Mouse (Mus musculus): ENCODE measurements at regions not wholly inside any gene's neighbourhood (a gene's known extent, or its start where the extent isn't known, plus 50 kb on each side); places are given as distances from the start of the nearest gene placed in this dataset.
A peak's percentile ranks its signal among the peaks of the same experiment; 100 is the strongest.

DNA sequence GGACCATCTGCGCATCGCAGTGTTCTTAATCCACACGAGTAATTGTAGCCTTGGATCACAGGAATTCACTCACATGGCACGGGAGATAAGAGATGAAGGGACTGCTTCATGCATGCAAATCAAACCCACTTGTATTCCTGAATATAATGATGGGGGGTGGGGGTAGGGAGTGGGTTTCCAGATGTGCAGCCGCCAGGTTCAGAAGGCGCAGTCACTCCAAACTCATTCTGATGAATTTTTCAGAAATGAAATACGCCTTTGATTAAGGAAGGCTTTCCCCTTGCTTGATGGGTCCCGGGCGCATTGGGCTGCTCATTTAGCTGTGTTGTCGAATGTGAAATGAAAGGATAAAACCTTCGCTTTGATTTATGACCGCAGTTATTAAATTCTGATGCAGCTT is 170.7 kb downstream of the Ackr3 start:
- Histone ChIP-seq H3K9me3 (replicated peaks; ENCODE audit: control insufficient read depth, low read length, poor library complexity, severe bottlenecking) (no peaks in the 10 kb centered on the region), H3K27ac (ENCODE audit: low read length) (no peak overlapping the region), H3K4me3 (ENCODE audit: low read depth, low read length) (no peak overlapping the region), H3K9ac (ENCODE audit: low read depth, low read length) (no peak overlapping the region), H3K27me3 (ENCODE audit: control insufficient read depth, insufficient read depth, low read depth, low read length) (no peaks in the 10 kb centered on the region), H3K4me2 (ENCODE audit: low read length) (no peak overlapping the region), H3K4me1 (ENCODE audit: control insufficient read depth, insufficient read depth, low read length) (no peaks in the 10 kb centered on the region), H3K36me3 (ENCODE audit: control insufficient read depth, insufficient read depth, low read length) (no peaks in the 10 kb centered on the region)
- 61% methylated on average over 12 of the region's 12 CpGs for WGBS
- 0 out of 2 replicates have a peak, but pooled peaks have one; percentile 42 for ATAC-seq

GRCm38 (mm10) chr1:90380034-90380705 is 176.4 kb downstream of the Ackr3 start:
- H3K9me3 ChIP-seq (replicated peaks; ENCODE audit: control insufficient read depth, low read length, poor library complexity, severe bottlenecking): no peaks in the 10 kb centered on the region
- WGBS: 87% methylated on average over 9 of the region's 9 CpGs
- H3K27ac ChIP-seq (ENCODE audit: low read length): no peak overlapping the region
- no peak overlapping the region for H3K9ac ChIP-seq (ENCODE audit: low read depth, low read length)
- no peaks in the 10 kb centered on the region for H3K36me3 ChIP-seq (ENCODE audit: control insufficient read depth, insufficient read depth, low read length)
- no peak for ATAC-seq
- no peak overlapping the region for H3K4me2 ChIP-seq (ENCODE audit: low read length)
- no peaks in the 10 kb centered on the region for H3K4me1 ChIP-seq (ENCODE audit: control insufficient read depth, insufficient read depth, low read length)
- H3K4me3 ChIP-seq (ENCODE audit: low read depth, low read length): no peak overlapping the region
- no peaks in the 10 kb centered on the region for H3K27me3 ChIP-seq (ENCODE audit: control insufficient read depth, insufficient read depth, low read depth, low read length)

GRCm38 (mm10) chr1:90382941-90383470 is 179.2 kb downstream of the Ackr3 start:
- H3K4me1 ChIP-seq (ENCODE audit: control insufficient read depth, insufficient read depth, low read length): no peaks in the 10 kb centered on the region
- no peaks in the 10 kb centered on the region for H3K27me3 ChIP-seq (ENCODE audit: control insufficient read depth, insufficient read depth, low read depth, low read length)
- WGBS: 81% methylated on average over 11 of the region's 11 CpGs
- no peak overlapping the region for H3K9ac ChIP-seq (ENCODE audit: low read depth, low read length)
- no peak overlapping the region for H3K27ac ChIP-seq (ENCODE audit: low read length)
- H3K4me2 ChIP-seq (ENCODE audit: low read length): no peak overlapping the region
- ATAC-seq: no peak
- H3K36me3 ChIP-seq (ENCODE audit: control insufficient read depth, insufficient read depth, low read length): no peaks in the 10 kb centered on the region
- H3K4me3 ChIP-seq (ENCODE audit: low read depth, low read length): no peak overlapping the region
- no peaks in the 10 kb centered on the region for H3K9me3 ChIP-seq (replicated peaks; ENCODE audit: control insufficient read depth, low read length, poor library complexity, severe bottlenecking)

- Histone ChIP-seq H3K9me3 (replicated peaks; ENCODE audit: control insufficient read depth, low read length, poor library complexity, severe bottlenecking) (no peaks in the 10 kb centered on the region), H3K27ac (ENCODE audit: low read length) (no peak overlapping the region), H3K4me2 (ENCODE audit: low read length) (no peak overlapping the region), H3K9ac (ENCODE audit: low read depth, low read length) (no peak overlapping the region), H3K4me1 (ENCODE audit: control insufficient read depth, insufficient read depth, low read length) (no peaks in the 10 kb centered on the region), H3K27me3 (ENCODE audit: control insufficient read depth, insufficient read depth, low read depth, low read length) (no peaks in the 10 kb centered on the region), H3K4me3 (ENCODE audit: low read depth, low read length) (no peak overlapping the region), H3K36me3 (ENCODE audit: control insufficient read depth, insufficient read depth, low read length) (no peaks in the 10 kb centered on the region)
- no peak for ATAC-seq
- 80% methylated on average over 4 of the region's 4 CpGs for WGBS
Observed at GRCm38 (mm10) chr1:90385024-90385423, 181.2 kb downstream of the Ackr3 start.

- Histone ChIP-seq H3K4me2 (ENCODE audit: low read length) (no peak overlapping the region), H3K4me3 (ENCODE audit: low read depth, low read length) (no peak overlapping the region), H3K36me3 (ENCODE audit: control insufficient read depth, insufficient read depth, low read length) (no peaks in the 10 kb centered on the region), H3K27ac (ENCODE audit: low read length) (no peak overlapping the region), H3K27me3 (ENCODE audit: control insufficient read depth, insufficient read depth, low read depth, low read length) (no peaks in the 10 kb centered on the region), H3K9ac (ENCODE audit: low read depth, low read length) (no peak overlapping the region), H3K4me1 (ENCODE audit: control insufficient read depth, insufficient read depth, low read length) (no peaks in the 10 kb centered on the region), H3K9me3 (replicated peaks; ENCODE audit: control insufficient read depth, low read length, poor library complexity, severe bottlenecking) (no peaks in the 10 kb centered on the region)
- ATAC-seq: no peak
- 90% methylated on average over 7 of the region's 7 CpGs for WGBS
Observed at GRCm38 (mm10) chr1:90386792-90387191, 183.0 kb downstream of the Ackr3 start.

GRCm38 (mm10) chr1:90390422-90390821 is 186.6 kb downstream of the Ackr3 start:
- Histone ChIP-seq H3K9me3 (replicated peaks; ENCODE audit: control insufficient read depth, low read length, poor library complexity, severe bottlenecking) (no peaks in the 10 kb centered on the region), H3K27me3 (ENCODE audit: control insufficient read depth, insufficient read depth, low read depth, low read length) (no peaks in the 10 kb centered on the region), H3K4me1 (ENCODE audit: control insufficient read depth, insufficient read depth, low read length) (no peaks in the 10 kb centered on the region), H3K9ac (ENCODE audit: low read depth, low read length) (no peak overlapping the region), H3K4me2 (ENCODE audit: low read length) (no peak overlapping the region), H3K36me3 (ENCODE audit: control insufficient read depth, insufficient read depth, low read length) (no peaks in the 10 kb centered on the region), H3K27ac (ENCODE audit: low read length) (no peak overlapping the region), H3K4me3 (ENCODE audit: low read depth, low read length) (no peak overlapping the region)
- WGBS: 80% methylated on average over 7 of the region's 7 CpGs
- ATAC-seq: no peak

DNA sequence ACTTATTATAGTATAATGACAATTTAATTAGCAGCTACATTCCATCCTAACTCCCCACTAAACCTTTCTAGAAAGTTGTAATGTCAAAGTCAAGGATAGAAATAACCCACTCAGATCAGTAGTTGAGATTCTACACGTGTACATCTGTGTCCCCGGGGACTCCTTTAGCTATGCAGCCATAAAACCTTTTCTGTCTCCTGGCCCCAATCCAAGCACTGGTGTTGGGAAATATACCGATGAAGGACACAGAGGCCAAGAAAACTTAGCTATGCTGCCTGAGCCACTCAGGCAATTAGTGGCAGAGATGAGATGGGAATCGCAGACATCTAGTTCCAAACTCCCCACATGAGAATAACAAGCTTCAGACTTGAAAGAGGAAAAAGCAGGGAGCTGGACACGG is 190.1 kb downstream of the Ackr3 start:
- Histone ChIP-seq H3K4me2 (ENCODE audit: low read length) (no peak overlapping the region), H3K36me3 (ENCODE audit: control insufficient read depth, insufficient read depth, low read length) (no peaks in the 10 kb centered on the region), H3K27me3 (ENCODE audit: control insufficient read depth, insufficient read depth, low read depth, low read length) (no peaks in the 10 kb centered on the region), H3K9me3 (replicated peaks; ENCODE audit: control insufficient read depth, low read length, poor library complexity, severe bottlenecking) (no peaks in the 10 kb centered on the region), H3K4me1 (ENCODE audit: control insufficient read depth, insufficient read depth, low read length) (peaks cover 4% of the 10 kb centered on the region), H3K27ac (ENCODE audit: low read length) (no peak overlapping the region), H3K9ac (ENCODE audit: low read depth, low read length) (no peak overlapping the region), H3K4me3 (ENCODE audit: low read depth, low read length) (no peak overlapping the region)
- 65% methylated on average over 5 of the region's 5 CpGs for WGBS
- no peak for ATAC-seq

- no peak overlapping the region for H3K4me2 ChIP-seq (ENCODE audit: low read length)
- no peak for ATAC-seq
- H3K9me3 ChIP-seq (replicated peaks; ENCODE audit: control insufficient read depth, low read length, poor library complexity, severe bottlenecking): no peaks in the 10 kb centered on the region
- H3K27ac ChIP-seq (ENCODE audit: low read length): no peak overlapping the region
- H3K4me3 ChIP-seq (ENCODE audit: low read depth, low read length): no peak overlapping the region
- H3K4me1 ChIP-seq (ENCODE audit: control insufficient read depth, insufficient read depth, low read length): peaks cover 4% of the 10 kb centered on the region
- 79% methylated on average over 5 of the region's 5 CpGs for WGBS
- no peak overlapping the region for H3K9ac ChIP-seq (ENCODE audit: low read depth, low read length)
- no peaks in the 10 kb centered on the region for H3K27me3 ChIP-seq (ENCODE audit: control insufficient read depth, insufficient read depth, low read depth, low read length)
- no peaks in the 10 kb centered on the region for H3K36me3 ChIP-seq (ENCODE audit: control insufficient read depth, insufficient read depth, low read length)
Observed at GRCm38 (mm10) chr1:90395331-90396016, 191.7 kb downstream of the Ackr3 start.

DNA sequence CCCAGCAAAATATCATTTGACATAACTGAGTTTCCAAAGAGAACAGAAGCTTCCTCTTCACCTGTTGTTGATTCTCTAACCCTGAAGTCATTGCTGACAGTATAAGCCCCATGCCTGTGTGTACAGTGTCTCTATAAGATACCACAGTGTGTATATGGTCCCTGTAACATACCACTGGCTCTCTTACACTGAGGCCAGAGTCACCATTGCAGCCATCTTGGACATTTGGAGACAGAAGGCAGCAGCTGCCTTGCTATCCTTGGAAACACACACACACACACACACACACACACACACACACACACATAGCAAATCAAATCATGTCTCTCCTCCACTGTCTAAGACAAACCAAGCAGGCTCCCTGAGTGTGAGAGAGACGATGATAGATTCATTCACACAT is 192.9 kb downstream of the Ackr3 start:
- Histone ChIP-seq H3K4me1 (ENCODE audit: control insufficient read depth, insufficient read depth, low read length) (peaks cover 4% of the 10 kb centered on the region), H3K27me3 (ENCODE audit: control insufficient read depth, insufficient read depth, low read depth, low read length) (no peaks in the 10 kb centered on the region), H3K9ac (ENCODE audit: low read depth, low read length) (no peak overlapping the region), H3K36me3 (ENCODE audit: control insufficient read depth, insufficient read depth, low read length) (no peaks in the 10 kb centered on the region), H3K4me3 (ENCODE audit: low read depth, low read length) (no peak overlapping the region), H3K9me3 (replicated peaks; ENCODE audit: control insufficient read depth, low read length, poor library complexity, severe bottlenecking) (no peaks in the 10 kb centered on the region), H3K27ac (ENCODE audit: low read length) (no peak overlapping the region), H3K4me2 (ENCODE audit: low read length) (no peak overlapping the region)
- no peak for ATAC-seq
- 64% methylated on average over 1 of the region's 1 CpGs for WGBS

All from midbrain, embryonic 16.5 days (tissue).